Mouse (Mus musculus) liver, embryonic 13.5 days (tissue): Measurements from ENCODE around the gene Adamts4. TPM values are rescaled to one million over a fixed set of nuclear protein-coding genes. Genes with fewer than 3 reads are reported as not detected.
A peak's percentile ranks its signal among the peaks of the same experiment; 100 is the strongest.

Experiments
- ATAC-seq: fragments of 200-750 bp; cut with Nextera tagmentation; 2 replicates; pipeline ENCODE4 v1.8.0; 2017; ENCODE audit warnings: low read depth, mild to moderate bottlenecking, moderate number of reproducible peaks, moderate library complexity
- DNase-seq: peaks from one replicate; pipeline ENCODE4 v3.0.0; 2022
- H3K27ac ChIP-seq: fragments of 300-500 bp; sonication (generic); 2 replicates; pipeline ENCODE4 v1.5.1; 2015; ENCODE audit warnings: moderate library complexity, mild to moderate bottlenecking, inconsistent platforms
- H3K27me3 ChIP-seq: fragments of 300-500 bp; sonication (generic); 2 replicates; pipeline ENCODE4 v1.6.1; 2015; ENCODE audit warnings: mild to moderate bottlenecking, inconsistent platforms
- H3K36me3 ChIP-seq: fragments of 300-500 bp; sonication (generic); 2 replicates; pipeline ENCODE4 v1.6.1; 2015; ENCODE audit warnings: mild to moderate bottlenecking, inconsistent platforms
- H3K4me1 ChIP-seq: fragments of 300-500 bp; sonication (generic); replicated peaks from 2 replicates; pipeline ENCODE4 v1.6.1; 2015; ENCODE audit warnings: inconsistent platforms
- H3K4me2 ChIP-seq: fragments of 300-500 bp; sonication (generic); 2 replicates; pipeline ENCODE4 v1.6.1; 2015; ENCODE audit warnings: inconsistent platforms, mild to moderate bottlenecking, moderate library complexity
- H3K4me3 ChIP-seq: fragments of 300-500 bp; sonication (generic); replicated peaks from 2 replicates; pipeline ENCODE4 v1.5.1; 2015; ENCODE audit warnings: mild to moderate bottlenecking, inconsistent platforms
- H3K9ac ChIP-seq: fragments of 300-500 bp; sonication (generic); 2 replicates; pipeline ENCODE4 v1.6.1; 2015; ENCODE audit warnings: mild to moderate bottlenecking, inconsistent platforms
- H3K9me3 ChIP-seq: fragments of 300-500 bp; sonication (generic); replicated peaks from 2 replicates; pipeline ENCODE4 v1.6.1; 2016; ENCODE audit warnings: inconsistent platforms
- WGBS: fragments of 180-500 bp; shearing (Covaris S2); methylation state at CpG from one replicate; pipeline ENCODE4 v1.1.7; 2015; ENCODE audit not compliant: insufficient replicate concordance; 5-methylcytosine and 5-hydroxymethylcytosine counted together
- polyA plus RNA-seq: library from polyadenylated mRNA; unstranded; fragments of >200 nt; fragmentation: Nextera tagmentation; extraction: Ambion mirVana; gene quantifications from 2 replicates; pipeline ENCODE4 v1.2.1, GENCODE M21; 2015

Gene Adamts4
- polyA plus RNA-seq, 1 experiment from 2014 or later, result 0.43 TPM

GRCm38 (mm10) chr1:171246709-171247452 lies 3.3 kb upstream of the Adamts4 start:
- H3K9ac ChIP-seq, result peak overlapping the region; percentile 90
- peak overlapping the region; percentile 88 for H3K4me2 ChIP-seq
- under 1% methylated on average over 41 of the region's 41 CpGs for WGBS
- ATAC-seq, result peak; percentile 93
- peak overlapping the region; percentile 84 for H3K27ac ChIP-seq
- no peaks in the 10 kb centered on the region for H3K9me3 ChIP-seq
- peak overlapping the region; percentile 83 for H3K4me3 ChIP-seq
- H3K36me3 ChIP-seq, result peaks cover 37% of the 10 kb centered on the region
- peaks cover 29% of the 10 kb centered on the region for H3K27me3 ChIP-seq
- DNase-seq, result peak; percentile 94
- peaks cover 46% of the 10 kb centered on the region for H3K4me1 ChIP-seq

DNA sequence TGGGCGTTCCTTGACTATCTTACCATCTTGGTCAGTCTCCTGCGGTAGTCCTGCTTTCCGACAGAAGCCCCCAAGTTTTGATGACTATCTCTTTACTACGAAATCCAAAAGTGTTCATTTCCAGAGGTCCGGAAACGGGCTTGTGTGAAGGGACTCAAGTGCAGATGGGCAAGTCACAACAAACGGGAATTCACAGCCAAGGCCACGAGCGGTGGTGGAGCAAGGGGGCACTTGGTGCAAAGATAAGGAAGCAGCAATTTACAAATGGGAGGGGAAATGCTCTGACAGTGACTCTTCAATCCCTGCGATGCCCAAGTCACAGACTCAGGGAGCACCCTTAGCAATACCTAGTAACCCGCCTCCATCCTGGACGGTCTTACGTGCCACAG lies 2.8 kb upstream of the Adamts4 start:
- 8% methylated on average over 13 of the region's 13 CpGs for WGBS
- H3K4me3 ChIP-seq, result peak overlapping the region; percentile 83
- peak overlapping the region; percentile 88 for H3K4me2 ChIP-seq
- DNase-seq (peak; percentile 46), ATAC-seq (peak; percentile 33; the same call in 1 of the 2 replicates)
- peaks cover 50% of the 10 kb centered on the region for H3K4me1 ChIP-seq
- peaks cover 35% of the 10 kb centered on the region for H3K27me3 ChIP-seq
- H3K36me3 ChIP-seq, result peaks cover 31% of the 10 kb centered on the region
- H3K9me3 ChIP-seq, result no peaks in the 10 kb centered on the region
- peak overlapping the region; percentile 90 for H3K9ac ChIP-seq
- peak overlapping the region; percentile 84 for H3K27ac ChIP-seq

GRCm38 (mm10) chr1:171247916-171248315 lies 2.3 kb upstream of the Adamts4 start:
- ATAC-seq (no peak), DNase-seq (no peak)
- H3K9ac ChIP-seq, result peak overlapping the region; percentile 90
- 15% methylated on average over 4 of the region's 4 CpGs for WGBS
- H3K27ac ChIP-seq, result peak overlapping the region; percentile 84
- peak overlapping the region; percentile 83 for H3K4me3 ChIP-seq
- H3K4me2 ChIP-seq, result peak overlapping the region; percentile 88
- peaks cover 39% of the 10 kb centered on the region for H3K27me3 ChIP-seq
- H3K9me3 ChIP-seq, result no peaks in the 10 kb centered on the region
- H3K36me3 ChIP-seq, result peaks cover 26% of the 10 kb centered on the region
- H3K4me1 ChIP-seq, result peaks cover 50% of the 10 kb centered on the region

DNA sequence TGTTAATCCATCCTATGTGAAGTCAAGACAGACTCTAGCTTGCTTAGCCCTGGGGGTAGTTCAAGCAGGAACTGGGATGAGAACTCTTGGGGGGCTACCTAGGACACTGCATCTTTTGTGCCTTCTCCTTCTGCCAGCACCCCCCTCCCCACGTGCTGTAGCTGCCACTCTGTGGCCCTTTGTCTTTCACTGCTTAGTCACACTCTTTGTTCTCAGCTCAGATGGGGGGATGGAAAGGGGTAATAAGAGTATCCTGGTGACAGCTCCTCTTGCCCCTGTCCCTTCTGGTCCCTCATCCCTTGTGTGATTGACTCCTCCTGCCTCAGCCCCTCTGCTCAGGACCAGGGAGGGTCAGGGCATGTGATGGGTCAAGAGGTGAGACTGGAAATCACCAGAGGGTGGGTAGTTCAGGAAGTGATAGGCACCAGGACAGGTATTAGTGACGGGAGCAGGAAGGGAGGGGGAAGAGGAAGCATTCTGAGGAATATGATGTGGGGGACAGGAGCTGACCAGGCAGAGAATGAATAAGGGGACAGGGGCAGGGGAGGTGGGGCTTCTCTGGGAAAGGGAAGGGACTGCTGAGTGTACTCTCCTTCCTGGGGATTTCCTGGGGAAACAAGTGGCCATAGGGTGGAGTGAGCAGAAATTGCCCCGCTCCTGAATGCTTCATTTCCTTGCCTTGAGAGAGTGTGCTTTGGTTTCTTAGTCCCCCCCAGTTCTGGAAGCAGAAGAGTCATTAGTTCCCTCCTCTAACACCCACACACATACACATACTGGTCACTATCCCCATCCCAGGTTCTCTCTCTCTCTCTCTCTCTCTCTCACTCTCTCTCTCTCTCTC lies 1.6 kb upstream of the Adamts4 start:
- peaks cover 20% of the 10 kb centered on the region for H3K36me3 ChIP-seq
- H3K27ac ChIP-seq, result peak overlapping the region; percentile 84; the same call in 1 of the 2 replicates
- H3K4me1 ChIP-seq, result peaks cover 50% of the 10 kb centered on the region
- H3K4me3 ChIP-seq, result no peak overlapping the region
- WGBS, result 36% methylated on average over 3 of the region's 3 CpGs
- DNase-seq (no peak), ATAC-seq (no peak)
- peak overlapping the region; percentile 88 for H3K4me2 ChIP-seq
- no peaks in the 10 kb centered on the region for H3K9me3 ChIP-seq
- H3K27me3 ChIP-seq, result peaks cover 46% of the 10 kb centered on the region
- peak overlapping the region; percentile 90; the same call in 1 of the 2 replicates for H3K9ac ChIP-seq

DNA sequence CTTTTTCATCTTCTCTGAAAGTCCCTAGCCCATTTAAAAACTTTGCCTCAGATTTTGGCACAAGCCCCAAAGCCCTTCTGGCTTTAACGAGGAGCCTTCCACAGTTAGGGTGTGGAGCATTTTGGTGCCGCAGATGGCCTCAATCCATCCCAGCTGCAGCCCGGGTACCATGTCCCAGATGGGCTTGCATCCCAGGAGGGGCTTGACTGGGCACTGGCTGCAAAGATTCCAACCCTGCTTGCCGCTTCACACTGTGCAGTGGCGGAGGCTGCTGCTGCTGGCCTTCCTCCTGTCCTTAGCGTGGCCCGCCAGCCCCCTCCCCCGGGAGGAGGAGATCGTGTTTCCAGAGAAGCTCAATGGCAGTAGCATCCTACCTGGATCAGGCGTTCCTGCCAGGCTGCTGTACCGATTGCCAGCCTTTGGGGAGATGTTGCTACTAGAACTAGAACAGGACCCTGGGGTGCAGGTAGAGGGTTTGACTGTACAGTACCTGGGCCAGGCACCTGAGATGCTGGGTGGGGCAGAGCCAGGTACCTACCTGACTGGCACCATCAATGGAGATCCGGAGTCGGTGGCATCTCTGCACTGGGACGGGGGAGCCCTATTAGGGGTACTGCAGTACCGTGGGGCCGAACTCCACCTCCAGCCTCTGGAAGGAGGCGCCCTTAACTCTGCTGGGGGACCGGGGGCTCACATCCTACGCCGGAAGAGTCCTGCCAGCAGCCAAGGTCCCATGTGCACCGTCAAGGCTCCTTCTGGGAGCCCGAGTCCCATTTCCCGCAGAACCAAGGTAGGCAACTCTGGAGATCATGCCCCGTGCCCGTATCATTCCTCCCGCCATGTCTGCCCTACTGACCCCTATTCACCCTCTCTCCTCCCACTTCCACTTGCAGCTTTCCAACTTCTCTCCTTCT lies 716 bp downstream of the Adamts4 start, which contains the start of gene Ndufs2:
Gene Ndufs2 (minus strand): TSS at position 709 of the 914 bp plus-strand sequence.
- no peaks in the 10 kb centered on the region for H3K9me3 ChIP-seq
- WGBS, result 29% methylated on average over 26 of the region's 26 CpGs
- peaks cover 34% of the 10 kb centered on the region for H3K4me1 ChIP-seq
- peaks cover 50% of the 10 kb centered on the region for H3K27me3 ChIP-seq
- no peak for ATAC-seq
- 0 out of 2 replicates have a peak, but pooled peaks cover under 1% of the 10 kb centered on the region for H3K36me3 ChIP-seq
- H3K9ac ChIP-seq, result no peak within 1 kb of the TSS
- peak within 1 kb of the TSS; percentile 36 for H3K4me2 ChIP-seq
- peak within 1 kb of the TSS; percentile 19; the same call in 1 of the 2 replicates for H3K4me3 ChIP-seq
- DNase-seq, result no peak
- no peak within 1 kb of the TSS for H3K27ac ChIP-seq

- no peaks in the 10 kb centered on the region for H3K36me3 ChIP-seq
- H3K4me1 ChIP-seq, result peaks cover 26% of the 10 kb centered on the region
- H3K9ac ChIP-seq, result no peak overlapping the region
- H3K9me3 ChIP-seq, result no peaks in the 10 kb centered on the region
- DNase-seq (no peak), ATAC-seq (no peak)
- H3K27ac ChIP-seq, result no peak overlapping the region
- H3K27me3 ChIP-seq, result peaks cover 50% of the 10 kb centered on the region
- WGBS, result 24% methylated on average over 13 of the region's 13 CpGs
- peak overlapping the region; percentile 36 for H3K4me2 ChIP-seq
- H3K4me3 ChIP-seq, result no peak overlapping the region
Measured at GRCm38 (mm10) chr1:171251594-171252324, 1.5 kb downstream of the Adamts4 start.

DNA sequence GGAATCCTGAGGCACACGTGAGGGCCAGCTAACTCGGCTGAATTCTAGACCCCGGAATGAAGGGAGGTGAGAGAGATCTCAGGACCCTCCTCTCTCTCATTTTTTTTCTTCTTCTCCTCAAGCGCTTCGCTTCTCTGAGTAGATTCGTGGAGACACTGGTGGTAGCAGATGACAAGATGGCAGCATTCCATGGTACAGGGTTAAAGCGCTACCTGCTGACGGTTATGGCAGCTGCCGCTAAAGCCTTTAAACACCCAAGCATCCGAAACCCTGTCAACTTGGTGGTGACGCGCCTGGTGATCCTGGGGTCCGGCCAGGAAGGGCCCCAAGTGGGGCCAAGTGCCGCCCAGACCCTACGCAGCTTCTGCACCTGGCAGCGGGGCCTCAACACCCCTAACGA lies 2.2 kb downstream of the Adamts4 start:
- Histone ChIP-seq H3K9me3 (no peaks in the 10 kb centered on the region), H3K27me3 (peaks cover 50% of the 10 kb centered on the region), H3K4me1 (peaks cover 24% of the 10 kb centered on the region), H3K4me2 (no peak overlapping the region), H3K36me3 (no peaks in the 10 kb centered on the region), H3K4me3 (no peak overlapping the region), H3K9ac (no peak overlapping the region), H3K27ac (no peak overlapping the region)
- no peak for DNase-seq
- ATAC-seq, result no peak
- WGBS, result 62% methylated on average over 17 of the region's 17 CpGs

GRCm38 (mm10) chr1:171256095-171256818 lies 6.0 kb downstream of the Adamts4 start:
- ATAC-seq, result no peak
- H3K4me1 ChIP-seq, result peaks cover 27% of the 10 kb centered on the region
- H3K4me2 ChIP-seq, result no peak overlapping the region
- no peak overlapping the region for H3K9ac ChIP-seq
- 81% methylated on average over 24 of the region's 24 CpGs for WGBS
- H3K27ac ChIP-seq, result no peak overlapping the region
- H3K4me3 ChIP-seq, result no peak overlapping the region
- H3K36me3 ChIP-seq, result no peaks in the 10 kb centered on the region
- H3K27me3 ChIP-seq, result peaks cover 49% of the 10 kb centered on the region
- H3K9me3 ChIP-seq, result no peaks in the 10 kb centered on the region
- DNase-seq, result no peak

- no peaks in the 10 kb centered on the region for H3K9me3 ChIP-seq
- 0 out of 2 replicates have a peak overlapping the region, but pooled peaks have one; percentile 12 for H3K4me2 ChIP-seq
- no peaks in the 10 kb centered on the region for H3K36me3 ChIP-seq
- H3K9ac ChIP-seq, result no peak overlapping the region
- H3K27ac ChIP-seq, result no peak overlapping the region
- peaks cover 21% of the 10 kb centered on the region for H3K4me1 ChIP-seq
- WGBS, result 51% methylated on average over 15 of the region's 15 CpGs
- no peak overlapping the region for H3K4me3 ChIP-seq
- DNase-seq, result peak; percentile 62
- H3K27me3 ChIP-seq, result peaks cover 49% of the 10 kb centered on the region
- no peak; the same call in 1 of the 2 replicates for ATAC-seq
Measured at GRCm38 (mm10) chr1:171256937-171257548, 6.8 kb downstream of the Adamts4 start.
